Mouse (Mus musculus): ENCODE data around the gene Speg.
A peak's percentile ranks its signal among the peaks of the same experiment; 100 is the strongest.

The Speg gene

DNA sequence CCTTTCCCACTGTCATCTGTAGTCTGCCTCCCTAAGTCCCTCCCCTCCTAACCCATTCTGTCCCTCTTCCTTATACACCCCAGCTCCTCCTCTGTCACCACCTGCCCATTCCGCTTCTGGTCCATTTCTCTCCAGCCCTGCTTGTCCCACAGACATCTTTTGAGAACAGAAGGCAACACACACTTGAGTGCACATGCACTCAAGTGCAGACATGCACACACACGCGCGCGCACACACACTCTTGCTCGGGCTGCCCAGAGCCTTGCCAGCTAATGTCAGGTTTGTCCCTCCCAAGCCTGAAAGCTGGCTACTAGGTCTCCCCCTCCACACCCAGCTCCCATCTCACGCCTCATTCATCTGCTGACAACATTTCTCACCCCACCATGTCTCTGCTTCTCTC is 65.6 kb downstream of the Speg start:
- DNase-seq (ENCODE audit: inconsistent age in 2 of 2, low spot score in 1 of 2), result no peak

DNA sequence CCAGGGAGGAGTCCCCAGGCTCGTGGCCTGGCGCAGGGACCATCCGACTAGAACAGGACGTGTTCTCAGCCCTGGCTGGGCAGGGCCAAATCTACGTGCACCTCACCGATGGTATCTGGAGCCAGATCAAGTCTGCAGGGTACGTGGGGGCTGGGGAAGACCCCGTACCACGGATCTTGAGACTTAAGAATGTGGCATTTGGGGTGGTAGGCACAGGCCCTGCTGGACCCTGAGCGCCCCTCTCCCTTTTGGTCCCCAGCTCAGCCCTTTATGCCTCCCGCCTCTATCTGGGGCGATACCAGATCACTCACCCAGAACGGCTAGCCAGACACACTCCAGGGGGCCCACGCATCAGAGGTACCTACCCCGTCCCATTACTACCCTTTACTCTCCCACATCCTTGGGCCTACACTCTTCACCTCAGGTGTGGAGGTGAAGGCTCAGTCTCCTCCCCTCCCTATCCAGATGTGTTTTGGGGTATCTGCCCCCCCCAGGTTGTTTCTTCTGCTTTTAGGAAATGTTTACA is 66.4 kb downstream of the Speg start:
- no peak for DNase-seq (ENCODE audit: inconsistent age in 2 of 2, low spot score in 1 of 2)

DNA sequence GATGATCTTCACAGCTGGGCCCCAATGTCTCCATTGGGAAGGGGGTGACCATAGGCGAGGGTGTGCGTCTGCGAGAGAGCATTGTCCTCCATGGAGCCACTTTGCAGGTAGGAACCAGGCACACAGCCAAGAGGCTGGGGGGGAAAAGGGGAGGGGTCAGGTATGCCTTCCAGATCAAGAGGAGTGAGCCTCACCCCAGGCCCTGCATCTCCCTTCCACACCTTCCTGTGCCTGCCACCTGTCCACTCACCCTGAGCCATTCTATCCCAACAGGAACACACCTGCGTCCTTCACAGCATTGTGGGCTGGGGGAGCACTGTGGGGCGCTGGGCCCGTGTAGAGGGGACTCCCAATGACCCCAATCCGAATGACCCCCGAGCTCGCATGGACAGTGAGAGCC is 67.1 kb downstream of the Speg start:
- DNase-seq (ENCODE audit: inconsistent age in 2 of 2, low spot score in 1 of 2), result no peak

DNA sequence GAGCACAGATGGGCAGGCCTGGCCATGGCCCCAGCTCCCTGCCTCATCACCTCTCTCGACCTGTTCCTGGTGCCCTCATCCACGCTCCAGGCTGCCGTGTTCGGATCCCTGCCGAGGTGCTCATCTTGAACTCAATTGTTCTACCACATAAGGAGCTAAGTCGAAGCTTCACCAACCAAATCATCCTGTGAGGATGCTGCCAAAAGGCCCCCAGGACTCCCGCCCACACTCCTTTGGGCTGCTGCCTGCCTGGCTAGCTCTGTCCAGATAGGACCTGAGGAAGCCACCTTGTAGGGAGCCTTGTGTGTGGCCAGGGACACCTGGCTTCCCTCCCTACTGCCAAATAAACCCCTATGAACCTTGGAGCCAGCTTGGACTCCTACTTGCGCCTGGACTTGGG is 67.7 kb downstream of the Speg start:
- no peak for DNase-seq (ENCODE audit: inconsistent age in 2 of 2, low spot score in 1 of 2)

DNA sequence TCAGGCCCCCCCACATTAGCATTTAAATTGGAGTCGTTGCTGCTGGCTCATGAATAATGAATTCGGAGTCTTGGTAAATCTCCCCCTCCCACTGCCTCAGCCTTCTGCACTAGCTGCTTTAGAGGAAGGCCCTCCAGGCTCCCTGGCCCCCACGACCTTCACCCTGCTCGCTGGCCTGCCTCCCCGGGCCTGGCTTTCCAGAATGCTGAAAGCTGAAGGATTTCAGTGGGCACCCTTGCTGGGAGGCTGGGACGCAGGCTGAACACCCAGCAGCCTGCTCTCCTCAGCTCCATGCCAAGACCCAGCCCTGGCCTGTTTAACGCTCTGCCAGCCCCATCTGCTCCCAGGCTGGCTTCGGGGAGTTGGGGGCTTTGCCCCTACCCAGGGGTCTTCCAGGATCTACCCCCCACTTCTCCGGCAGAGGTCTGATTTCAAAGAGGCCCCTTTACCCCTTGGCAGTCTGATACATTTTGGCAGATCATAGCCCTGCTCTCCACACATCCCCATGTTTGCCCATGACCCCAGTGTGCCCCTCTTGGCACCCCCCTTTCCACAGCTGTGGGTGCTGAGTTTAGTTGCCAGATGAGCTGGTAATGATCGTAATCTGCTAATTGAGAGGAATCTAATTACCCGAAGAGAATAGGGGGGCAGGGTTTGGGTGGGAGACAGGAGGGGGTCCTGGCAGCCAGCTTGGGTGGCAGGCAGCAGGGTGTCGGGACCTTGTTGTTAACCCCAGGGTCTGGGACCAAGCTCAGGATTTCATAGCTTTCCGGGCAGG is 68.3 kb downstream of the Speg start:
- no peak for DNase-seq (ENCODE audit: inconsistent age in 2 of 2, low spot score in 1 of 2)

DNA sequence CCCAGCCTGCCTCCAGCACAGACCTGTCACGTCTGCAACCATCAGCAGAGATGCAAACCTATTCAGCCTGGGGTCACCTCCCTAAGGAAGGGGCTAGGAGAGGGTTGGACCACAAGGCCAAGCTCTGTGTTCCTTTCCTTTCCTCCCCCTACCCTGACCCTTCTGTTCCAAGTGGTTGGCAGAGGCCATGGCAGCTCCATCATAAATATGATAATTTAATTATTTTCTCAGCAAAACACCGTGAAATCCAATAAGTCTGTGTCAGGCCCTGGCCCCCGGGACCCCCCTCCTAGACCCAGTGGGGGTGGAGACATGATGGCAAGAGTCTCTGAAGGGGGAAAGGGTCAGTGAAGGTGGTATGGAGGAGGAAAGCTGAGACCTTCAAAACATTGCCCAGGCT is 69.1 kb downstream of the Speg start:
- no peak for DNase-seq (ENCODE audit: inconsistent age in 2 of 2, low spot score in 1 of 2)

DNA sequence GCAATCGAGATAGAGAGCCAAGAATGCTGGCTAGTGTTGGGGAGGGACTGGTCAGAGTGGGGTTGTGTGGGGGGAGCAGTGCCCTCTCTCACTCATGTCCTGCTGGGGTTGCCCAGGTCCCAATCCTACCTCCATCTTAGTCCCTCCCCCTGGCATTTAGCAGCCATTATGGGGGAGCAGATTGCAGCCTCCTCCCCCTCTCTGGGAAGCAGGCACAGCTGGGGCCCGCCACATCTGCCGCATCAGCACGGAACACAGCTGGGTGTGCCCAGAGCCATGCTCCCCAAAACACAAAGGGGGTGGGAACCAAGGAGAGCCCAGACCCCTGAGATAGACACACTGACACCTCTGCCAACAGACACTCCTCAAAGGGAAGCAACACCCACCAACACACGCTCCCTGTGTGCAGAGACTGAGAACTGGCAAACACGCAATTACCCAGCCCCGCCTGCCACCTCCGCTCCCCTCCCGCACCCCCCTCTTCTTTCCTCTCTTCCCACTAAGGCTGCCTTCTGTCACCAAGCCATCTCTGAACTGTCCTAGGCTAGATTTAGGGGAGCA is 70.1 kb downstream of the Speg start:
- no peak for DNase-seq (ENCODE audit: inconsistent age in 2 of 2, low spot score in 1 of 2)

DNA sequence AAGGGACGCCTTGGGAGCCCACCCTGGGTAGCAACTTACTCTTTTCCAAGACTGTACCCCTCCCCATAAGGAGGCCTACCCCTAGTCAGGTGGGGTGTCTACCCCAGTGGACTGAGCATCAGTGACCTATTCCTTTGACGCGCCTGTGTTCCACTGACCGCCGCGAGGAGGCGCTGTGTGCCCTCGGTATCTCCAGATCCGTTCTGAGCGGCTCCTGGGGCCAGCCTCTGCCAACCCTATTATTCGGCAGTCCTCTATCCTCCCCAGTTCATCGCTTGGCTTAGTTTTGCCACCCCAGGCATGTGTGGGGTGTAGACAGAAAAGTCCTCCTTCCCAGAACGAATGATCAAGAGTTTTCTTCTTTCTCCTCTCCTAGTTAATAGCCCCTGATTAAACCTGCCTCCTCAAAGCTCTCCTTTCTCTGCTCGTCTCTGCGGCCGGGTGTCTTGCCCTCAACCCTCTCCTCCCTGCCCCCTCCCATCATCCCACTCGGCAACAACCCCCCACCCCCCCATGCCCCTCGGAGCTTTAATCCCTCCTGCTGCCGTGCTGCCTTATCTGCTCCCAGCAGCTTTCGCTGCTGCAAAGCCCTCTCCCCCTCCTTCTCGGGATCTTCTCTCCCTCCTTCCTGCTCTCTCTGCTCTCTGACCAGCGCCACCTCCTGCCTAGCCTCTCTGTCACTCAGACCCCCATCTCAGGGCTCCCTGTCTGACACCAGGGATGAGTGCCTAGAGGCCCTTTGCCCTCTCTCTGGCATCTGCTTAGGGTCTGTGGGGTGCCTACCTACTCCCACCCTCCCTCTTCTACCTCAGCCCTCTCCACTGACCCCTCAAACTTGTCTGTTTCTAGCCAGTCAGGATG is 70.9 kb downstream of the Speg start:
- peak; percentile 73 to 89 for DNase-seq (ENCODE audit: inconsistent age in 2 of 2, low spot score in 1 of 2)

DNA sequence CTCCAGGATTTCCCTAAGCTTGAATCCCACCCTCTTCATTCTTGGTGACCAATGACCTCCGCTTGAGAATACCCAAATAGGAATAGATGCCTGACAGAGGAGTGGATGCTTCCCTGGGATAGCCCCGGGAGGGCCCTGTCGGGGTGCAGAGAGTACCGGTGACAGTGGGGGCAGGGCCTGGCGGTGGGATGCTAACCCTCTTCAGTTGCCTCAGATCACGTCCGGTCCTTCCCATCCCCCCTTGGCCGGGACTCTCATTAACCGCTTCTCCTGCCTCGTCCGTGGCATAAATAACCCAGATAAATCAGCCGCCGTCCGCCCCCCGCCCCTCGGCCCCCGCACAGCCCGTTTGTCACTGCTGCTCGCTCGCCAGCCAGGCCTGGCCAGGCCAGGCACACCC is 71.6 kb downstream of the Speg start:
- no peak for DNase-seq (ENCODE audit: inconsistent age in 2 of 2, low spot score in 1 of 2)

DNA sequence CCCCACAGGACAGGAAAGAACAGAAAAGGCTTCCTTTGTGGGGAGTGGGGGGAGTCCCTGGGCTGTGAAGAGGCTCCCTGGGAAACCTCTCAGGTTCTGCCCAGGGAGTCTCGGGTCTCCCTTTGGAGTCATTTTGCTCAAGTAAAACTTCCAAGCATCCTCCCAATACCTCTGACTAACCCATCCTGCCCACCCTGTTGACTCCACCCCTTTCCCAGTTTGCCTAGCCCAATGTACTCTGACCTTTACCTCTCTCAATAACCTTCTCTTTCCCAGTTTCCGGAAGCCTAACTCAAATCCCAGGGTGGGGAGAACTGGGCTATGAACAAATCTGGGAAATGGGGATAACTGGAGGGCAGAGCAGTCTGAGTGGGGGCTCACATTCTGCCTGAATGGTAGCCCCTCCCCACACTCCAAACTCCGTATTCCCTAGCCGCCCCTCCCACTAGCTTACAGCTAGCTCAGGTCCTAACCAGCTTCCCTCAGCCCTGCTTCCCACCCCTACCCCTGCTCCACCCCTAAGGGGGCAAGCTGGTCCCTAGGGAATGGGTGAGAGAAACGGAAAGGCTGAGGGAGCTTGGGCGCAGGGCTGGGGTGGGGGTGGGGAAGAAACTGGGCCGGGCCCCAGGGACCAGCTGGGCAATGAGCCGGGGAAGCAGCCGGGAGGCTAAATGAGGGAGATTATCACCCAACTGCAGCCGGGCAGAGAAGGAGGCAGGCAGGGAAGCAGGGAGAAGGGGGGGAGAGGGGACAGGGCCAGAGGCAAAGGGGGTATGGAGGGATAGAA is 72.4 kb downstream of the Speg start:
- DNase-seq (ENCODE audit: inconsistent age in 2 of 2, low spot score in 1 of 2), result no peak

DNA sequence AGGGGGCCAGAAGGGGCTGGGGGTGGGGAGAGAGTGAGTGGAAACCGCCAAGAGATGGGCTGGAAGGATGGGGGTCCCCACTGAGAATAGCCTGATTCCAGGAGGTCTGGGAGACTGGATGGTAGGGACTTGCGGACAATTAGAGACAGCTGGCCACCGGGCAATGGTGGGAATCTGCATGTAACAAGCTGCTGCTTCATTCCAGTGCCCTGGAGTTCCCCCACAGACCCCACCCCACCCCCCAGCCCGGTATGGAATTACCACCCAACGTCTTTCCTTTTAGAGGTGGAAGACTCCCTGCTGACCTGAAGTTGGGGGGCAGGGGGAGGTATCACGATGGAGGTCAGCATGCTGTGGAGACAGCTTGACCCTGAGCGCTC is 72.9 kb downstream of the Speg start:
- DNase-seq (ENCODE audit: inconsistent age in 2 of 2, low spot score in 1 of 2), result no peak

DNA sequence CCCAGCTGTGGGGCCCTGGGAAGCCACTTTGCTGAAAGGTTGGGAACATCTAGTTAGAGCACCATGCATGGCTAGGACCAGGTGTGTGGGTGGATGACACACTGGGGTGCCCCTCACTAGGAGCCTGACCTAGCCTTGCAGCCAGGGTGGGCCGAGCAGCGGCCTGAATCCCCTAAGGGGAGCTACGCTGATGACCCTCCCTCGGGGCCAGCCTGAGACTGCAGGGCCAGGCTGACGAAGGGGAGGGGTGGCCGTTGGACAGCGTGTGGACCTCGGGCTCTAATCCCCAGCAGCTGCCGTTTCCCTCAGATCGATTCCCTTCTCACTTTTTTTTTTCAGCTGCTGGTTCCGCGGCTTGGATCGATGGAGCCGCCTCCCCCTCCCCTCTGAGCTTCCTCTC is 73.8 kb downstream of the Speg start:
- no peak for DNase-seq (ENCODE audit: inconsistent age in 2 of 2, low spot score in 1 of 2)

DNA sequence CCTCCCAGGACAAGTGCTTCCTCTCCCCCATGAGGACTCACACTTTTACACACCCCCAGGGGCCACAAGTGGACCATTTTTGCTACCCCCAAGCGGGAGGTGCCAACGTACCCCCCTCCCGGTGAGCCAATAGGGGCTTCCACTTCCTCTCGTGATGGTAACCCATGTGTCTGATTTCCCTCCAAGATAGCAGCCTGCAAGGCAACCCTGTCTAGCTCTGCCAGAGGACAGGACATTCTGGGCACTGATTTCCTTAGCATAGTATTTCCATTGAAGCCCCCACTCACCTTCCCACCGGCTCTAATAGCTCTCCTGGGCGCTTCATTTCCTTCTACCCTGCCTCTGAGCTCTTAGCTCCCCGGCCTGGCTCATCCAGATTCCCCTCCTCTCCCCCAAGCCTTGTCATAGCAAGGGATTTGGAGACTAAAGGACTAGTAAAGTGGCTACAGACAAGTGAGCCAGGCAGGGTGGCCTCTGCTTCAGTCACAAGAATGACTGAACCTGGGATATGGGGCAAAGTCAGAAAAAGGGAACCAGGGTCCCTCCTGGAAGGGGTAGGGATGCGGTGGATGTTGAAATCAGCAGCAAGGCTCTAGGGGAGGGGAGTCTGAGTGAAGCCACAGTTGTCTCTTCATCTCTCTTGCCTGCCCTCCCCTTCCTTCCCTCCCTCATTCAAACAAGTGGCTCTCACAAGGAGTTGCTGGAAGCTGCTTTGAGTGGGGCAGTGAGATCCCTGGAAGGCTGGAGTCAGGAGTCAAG is 74.5 kb downstream of the Speg start:
- DNase-seq (ENCODE audit: inconsistent age in 2 of 2, low spot score in 1 of 2), result no peak

DNA sequence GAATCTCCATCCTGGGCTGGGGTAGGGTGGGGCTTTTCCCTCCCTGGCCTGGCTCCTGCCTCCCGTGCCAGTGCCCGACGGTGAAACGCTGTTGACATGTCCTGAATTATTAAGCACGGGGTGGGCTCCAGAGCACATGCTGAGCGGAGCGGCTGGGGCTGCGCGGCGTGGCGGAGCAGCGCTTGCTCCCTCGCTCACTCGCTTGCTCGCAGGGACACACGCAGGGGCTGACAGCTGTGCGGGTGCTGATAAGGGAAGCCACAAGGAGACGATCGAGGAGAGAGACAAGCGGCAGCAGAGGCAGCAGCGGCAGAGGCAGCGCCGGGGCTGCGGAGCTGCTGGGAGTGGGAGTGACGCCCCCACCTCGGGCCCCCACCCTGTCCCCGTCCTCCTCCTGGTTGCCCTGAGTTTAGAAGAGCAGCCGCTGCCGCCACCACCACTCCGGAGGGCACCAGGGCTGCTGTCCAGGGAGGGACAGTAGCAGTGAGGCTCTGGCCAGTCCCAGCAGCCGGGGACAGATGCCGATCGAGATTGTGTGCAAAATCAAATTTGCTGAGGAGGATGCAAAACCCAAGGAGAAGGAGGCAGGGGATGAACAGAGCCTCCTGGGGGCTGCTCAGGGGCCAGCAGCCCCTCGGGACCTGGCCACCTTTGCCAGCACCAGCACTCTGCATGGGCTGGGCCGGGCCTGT is 75.4 kb downstream of the Speg start, which contains the start of gene Asic4:
Gene Asic4 (plus strand): TSS at position 123 of the 692 bp plus-strand sequence.
- peak in 1 of 2 experiments; percentile 56 for DNase-seq (ENCODE audit: inconsistent age in 2 of 2, low spot score in 1 of 2)

DNA sequence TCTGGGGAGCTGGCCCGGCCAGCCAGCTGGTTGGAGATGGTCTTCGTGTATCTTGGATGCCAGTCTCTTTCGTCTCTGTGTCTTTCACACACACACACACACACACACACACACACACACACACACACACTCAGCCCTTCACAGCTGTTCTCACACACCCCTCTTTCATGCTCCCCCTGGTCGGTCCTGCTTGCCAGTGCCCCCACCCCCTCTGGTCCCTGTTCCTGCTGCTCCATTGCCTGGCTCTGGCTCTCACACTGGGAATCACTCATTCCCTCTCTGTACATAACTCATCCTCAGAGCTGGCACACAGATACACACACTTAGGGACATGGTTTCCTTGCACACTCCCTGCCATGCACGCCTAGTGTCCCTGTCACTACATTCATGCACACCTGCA is 76.8 kb downstream of the Speg start:
- DNase-seq (ENCODE audit: inconsistent age in 2 of 2, low spot score in 1 of 2), result no peak

DNA sequence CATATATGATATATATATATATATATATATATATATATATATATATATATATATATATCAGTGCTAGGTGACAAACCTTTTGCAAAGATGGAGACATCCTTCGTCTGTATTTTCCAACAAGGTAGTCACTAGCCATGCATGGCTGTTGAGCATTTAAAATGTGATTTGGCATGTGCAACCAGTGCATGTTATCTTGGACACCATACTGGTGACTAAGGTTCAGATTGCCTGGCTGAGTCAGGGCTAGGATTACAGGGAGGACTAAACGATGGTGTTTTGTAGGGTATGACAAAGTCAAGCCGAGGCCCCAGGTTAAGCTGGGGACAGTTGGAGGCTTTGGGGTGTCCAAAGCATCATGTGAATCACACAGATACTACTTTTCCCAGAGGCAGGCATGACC is 80.3 kb downstream of the Speg start:
- DNase-seq (ENCODE audit: inconsistent age in 2 of 2, low spot score in 1 of 2), result no peak

DNA sequence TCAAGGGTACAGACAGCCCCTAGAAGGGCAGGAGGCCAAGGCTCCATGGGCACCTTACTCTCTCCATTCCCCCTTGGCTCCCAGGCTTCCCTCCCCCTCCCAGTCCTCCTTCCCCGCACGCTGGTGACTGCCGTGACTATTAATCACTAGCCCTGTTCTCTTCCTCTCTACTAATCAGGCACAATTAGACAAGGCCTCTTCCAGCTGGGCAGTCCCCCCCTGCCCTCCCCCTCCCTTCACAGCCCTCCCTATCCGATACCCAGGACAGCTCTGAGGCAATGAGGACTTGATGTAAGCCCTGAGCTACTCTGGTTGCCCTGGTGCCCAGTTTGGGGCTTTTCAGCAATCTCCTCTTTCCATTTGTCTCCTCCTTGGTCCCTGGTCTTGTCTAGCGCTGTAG is 80.9 kb downstream of the Speg start:
- no peak for DNase-seq (ENCODE audit: inconsistent age in 2 of 2, low spot score in 1 of 2)

DNA sequence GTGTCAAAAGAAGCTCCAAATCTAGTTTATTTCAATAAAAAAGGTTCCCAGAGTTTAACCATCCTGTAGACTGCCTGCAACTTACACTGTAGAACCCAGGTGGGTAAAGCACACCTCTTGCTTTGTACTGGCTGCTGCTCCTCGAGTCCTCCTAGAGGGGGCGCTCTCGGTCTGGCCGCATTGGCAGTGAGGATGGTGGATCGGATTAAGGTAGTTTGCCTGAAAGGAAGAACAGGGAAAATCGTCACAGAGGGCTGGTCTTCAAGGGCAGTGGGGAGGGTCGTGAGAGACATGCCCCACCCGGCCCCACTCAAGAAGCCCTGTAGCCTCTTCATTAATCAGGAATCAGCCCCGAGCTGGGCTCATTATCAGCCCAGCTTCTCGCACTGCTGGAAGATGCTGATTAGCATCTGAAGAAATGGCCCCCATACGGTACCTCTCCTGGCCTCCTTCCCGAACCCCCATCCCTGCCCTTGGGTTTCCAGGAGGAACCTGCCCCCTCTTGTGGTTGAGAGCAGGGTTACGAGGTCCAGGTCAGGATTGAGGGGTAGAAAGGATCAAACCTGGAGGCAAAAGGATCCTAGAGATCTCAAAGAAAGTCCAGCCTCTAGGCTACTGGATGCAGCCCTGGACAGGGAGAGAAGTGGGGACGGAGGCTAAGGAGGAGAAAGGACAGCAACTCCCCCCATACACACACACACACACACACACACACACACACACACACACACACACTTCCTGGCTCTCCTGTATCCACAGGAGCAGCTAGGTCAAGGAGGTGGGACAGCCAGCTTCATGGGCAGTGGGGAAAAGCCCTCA is 81.9 kb downstream of the Speg start:
- DNase-seq (ENCODE audit: inconsistent age in 2 of 2, low spot score in 1 of 2), result no peak

DNA sequence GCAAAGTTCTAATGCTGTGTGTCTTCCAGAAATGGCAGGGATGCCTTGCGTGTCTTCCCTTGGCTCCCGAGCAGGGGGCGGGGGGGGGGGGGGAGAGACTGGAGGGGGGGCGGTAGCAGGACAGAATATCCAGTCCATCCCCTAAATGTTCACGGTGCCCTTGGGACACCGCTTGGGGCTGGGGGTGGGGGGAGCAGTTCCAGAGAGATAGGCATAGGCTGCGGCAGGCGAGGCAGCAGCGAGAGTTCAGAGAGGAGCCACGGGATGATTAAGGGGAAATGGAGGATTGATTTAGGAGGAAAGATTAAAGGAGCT is 82.6 kb downstream of the Speg start:
- DNase-seq (ENCODE audit: inconsistent age in 2 of 2, low spot score in 1 of 2), result no peak
